Mouse (Mus musculus): ENCODE data around the gene Snx13.

Snx13 gene

GRCm38 (mm10) chr12:35191698-35192425 lies 144.9 kb downstream of the Snx13 start:
- peak; percentile 90 for DNase-seq

- no peak for DNase-seq
These were observed 145.4 kb downstream of the Snx13 start for GRCm38 (mm10) chr12:35192426-35192769.
